Mouse (Mus musculus) stomach, embryonic 15.5 days (tissue): ENCODE data around the gene Ribc1. TPM values are rescaled to one million over a fixed set of nuclear protein-coding genes. Genes with fewer than 3 reads are reported as not detected.

Experiments
- ATAC-seq: fragments of 200-750 bp; cut with Nextera tagmentation; 2 replicates; pipeline ENCODE4 v1.8.0; 2017; ENCODE audit warnings: low read depth, moderate number of reproducible peaks, moderate TSS enrichment; ENCODE audit not compliant: insufficient read depth, low FRiP score
- H3K27ac ChIP-seq: fragments of 300-500 bp; sonication (generic); 2 replicates; pipeline ENCODE4 v1.5.1; 2015; ENCODE audit warnings: mild to moderate bottlenecking, inconsistent platforms
- H3K27me3 ChIP-seq: fragments of 300-500 bp; sonication (generic); replicated peaks from 2 replicates; pipeline ENCODE4 v1.6.1; 2015; ENCODE audit warnings: inconsistent platforms
- H3K36me3 ChIP-seq: fragments of 300-500 bp; sonication (generic); 2 replicates; pipeline ENCODE4 v1.6.1; 2015; ENCODE audit warnings: inconsistent platforms
- H3K4me1 ChIP-seq: fragments of 300-500 bp; sonication (generic); 2 replicates; pipeline ENCODE4 v1.6.1; 2015; ENCODE audit warnings: inconsistent platforms
- H3K4me2 ChIP-seq: fragments of 300-500 bp; sonication (generic); 2 replicates; pipeline ENCODE4 v1.6.1; 2015; ENCODE audit warnings: mild to moderate bottlenecking, inconsistent platforms
- H3K4me3 ChIP-seq: fragments of 300-500 bp; sonication (generic); replicated peaks from 2 replicates; pipeline ENCODE4 v1.5.1; 2015; ENCODE audit warnings: inconsistent platforms
- H3K9ac ChIP-seq: fragments of 300-500 bp; sonication (generic); 2 replicates; pipeline ENCODE4 v1.6.1; 2015; ENCODE audit warnings: inconsistent platforms
- H3K9me3 ChIP-seq: fragments of 300-500 bp; sonication (generic); 2 replicates; pipeline ENCODE4 v1.6.1; 2016; ENCODE audit warnings: inconsistent platforms
- WGBS: fragments of 180-500 bp; shearing (Covaris S2); methylation state at CpG from one replicate; pipeline ENCODE4 v1.1.7; 2015; 5-methylcytosine and 5-hydroxymethylcytosine counted together
- polyA plus RNA-seq: library from polyadenylated mRNA; unstranded; fragments of >200 nt; fragmentation: Nextera tagmentation; extraction: Ambion mirVana; gene quantifications from 2 replicates; pipeline ENCODE4 v1.2.1, GENCODE M21; 2015

Ribc1 gene
- polyA plus RNA-seq, 1 experiment from 2014 or later, result 2.5 TPM

DNA sequence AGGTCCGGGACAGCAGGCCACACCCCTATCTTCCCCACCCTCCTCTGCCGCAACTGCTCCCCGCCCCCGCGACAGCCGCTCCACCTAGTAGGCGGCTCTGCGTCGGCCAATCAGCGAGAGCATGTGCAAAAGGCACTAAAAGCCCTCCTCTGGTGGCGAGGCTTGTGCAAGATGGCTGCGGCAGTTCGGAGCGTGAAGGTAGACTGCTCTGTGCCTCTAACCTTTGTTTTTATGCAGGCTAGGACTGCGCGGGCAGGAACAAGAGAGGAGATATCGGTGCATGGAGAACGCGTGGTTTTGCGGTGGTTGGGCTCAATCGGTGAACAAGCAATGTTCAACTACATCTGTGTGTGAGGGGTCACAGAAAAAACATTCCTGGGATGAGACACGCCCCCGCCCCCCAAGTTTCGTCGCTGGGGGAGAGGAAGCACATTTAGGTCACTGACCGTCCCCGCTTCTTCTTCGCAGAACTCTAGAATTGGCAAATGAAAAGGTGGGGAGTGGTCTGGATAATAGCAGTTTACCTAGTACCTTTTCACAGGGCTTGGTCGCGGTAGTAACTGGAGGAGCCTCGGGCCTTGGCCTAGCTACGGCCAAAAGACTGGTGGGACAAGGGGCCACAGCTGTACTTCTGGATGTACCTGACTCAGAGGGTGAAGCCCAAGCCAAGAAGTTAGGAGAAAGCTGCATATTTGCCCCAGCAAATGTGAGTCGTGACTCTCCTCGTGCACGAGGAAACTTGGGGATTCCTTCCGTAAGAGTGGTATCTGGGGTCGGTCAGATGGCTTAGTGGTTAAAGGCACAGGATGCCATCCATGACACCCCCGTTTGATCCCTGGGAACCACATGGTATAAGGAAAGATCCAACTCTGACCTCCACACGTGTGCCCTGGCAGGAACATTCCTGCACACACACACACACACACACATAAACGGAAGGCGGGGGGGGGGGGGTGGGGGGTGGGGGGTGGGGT lies 14.1 kb downstream of the Ribc1 start, which contains the start of gene Hsd17b10:
Gene Hsd17b10, plus strand, starts transcription at position 109 of the 974 bp plus-strand sequence.
- peak within 1 kb of the TSS; percentile 48 for H3K4me3 ChIP-seq
- peaks cover 4% of the 10 kb centered on the region; the same call in 1 of the 2 replicates for H3K27me3 ChIP-seq
- H3K9ac ChIP-seq, result no peak within 1 kb of the TSS
- no peaks in the 10 kb centered on the region for H3K36me3 ChIP-seq
- no peaks in the 10 kb centered on the region for H3K9me3 ChIP-seq
- peak within 1 kb of the TSS; percentile 44; the same call in 1 of the 2 replicates for H3K27ac ChIP-seq
- H3K4me2 ChIP-seq, result peak within 1 kb of the TSS; percentile 56
- H3K4me1 ChIP-seq, result no peaks in the 10 kb centered on the region
- WGBS, result 24% methylated on average over 39 of the region's 41 CpGs
- ATAC-seq, result peak; percentile 98

DNA sequence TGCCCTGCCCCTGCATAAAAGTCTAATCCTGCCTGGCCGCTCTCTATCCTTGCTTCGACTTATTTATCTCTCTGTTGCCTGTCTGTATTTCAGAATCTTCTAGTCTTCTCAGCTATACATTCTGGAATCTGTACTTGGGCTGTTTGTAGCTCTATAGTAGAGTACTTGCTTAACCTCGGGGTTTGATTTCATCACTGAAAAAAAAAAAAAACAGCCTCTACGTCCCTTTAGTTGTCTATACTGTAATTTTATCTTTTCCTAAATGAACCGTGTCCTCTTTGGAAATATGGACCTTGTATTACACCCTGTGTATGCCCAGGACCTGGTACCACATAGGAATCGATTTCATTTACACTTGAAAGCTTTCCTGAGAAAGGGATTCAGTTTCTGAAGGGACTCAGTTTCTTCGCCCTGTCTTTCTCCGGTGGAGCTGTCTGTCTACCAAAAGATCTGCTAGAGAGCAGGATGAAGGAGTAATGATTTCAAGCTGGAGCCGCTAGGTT lies 14.9 kb downstream of the Ribc1 start:
- no peak overlapping the region for H3K27ac ChIP-seq
- H3K9ac ChIP-seq, result no peak overlapping the region
- WGBS, result 37% methylated on average over 9 of the region's 9 CpGs
- H3K4me2 ChIP-seq, result peak overlapping the region; percentile 56
- peaks cover 4% of the 10 kb centered on the region; the same call in 1 of the 2 replicates for H3K27me3 ChIP-seq
- H3K4me3 ChIP-seq, result peak overlapping the region; percentile 48
- no peaks in the 10 kb centered on the region for H3K9me3 ChIP-seq
- no peak for ATAC-seq
- H3K36me3 ChIP-seq, result no peaks in the 10 kb centered on the region
- H3K4me1 ChIP-seq, result no peaks in the 10 kb centered on the region

- H3K27ac ChIP-seq, result no peak overlapping the region
- H3K4me2 ChIP-seq, result no peak overlapping the region
- H3K9ac ChIP-seq, result no peak overlapping the region
- peaks cover 4% of the 10 kb centered on the region; the same call in 1 of the 2 replicates for H3K27me3 ChIP-seq
- ATAC-seq, result no peak
- H3K36me3 ChIP-seq, result no peaks in the 10 kb centered on the region
- H3K9me3 ChIP-seq, result no peaks in the 10 kb centered on the region
- 74% methylated on average over 4 of the region's 4 CpGs for WGBS
- no peak overlapping the region for H3K4me3 ChIP-seq
- no peaks in the 10 kb centered on the region for H3K4me1 ChIP-seq
Measured at GRCm38 (mm10) chrX:151999006-151999710, 16.9 kb downstream of the Ribc1 start.

Other genes with a start within 250 kb of the Ribc1 start
- gene Huwe1, start 215.5 kb downstream of the Ribc1 start, polyA plus RNA-seq, result 40.7 and 52.0 TPM in 2 replicates
- 180 and 208 TPM in 2 replicates for gene Hsd17b10, start 14.4 kb downstream of the Ribc1 start, polyA plus RNA-seq
- 92.1 and 102 TPM in 2 replicates for gene Smc1a, start 133 bp upstream of the Ribc1 start, polyA plus RNA-seq
- 2.7 TPM in 2 replicates for gene Iqsec2, start 128.0 kb upstream of the Ribc1 start, polyA plus RNA-seq
- 34.4 and 39.6 TPM in 2 replicates for gene Kdm5c, start 216.7 kb upstream of the Ribc1 start, polyA plus RNA-seq